Mouse (Mus musculus): Measurements from ENCODE around the gene Bmpr1b. TPM values are rescaled to one million over a fixed set of nuclear protein-coding genes. Genes with fewer than 3 reads are reported as not detected.

The Bmpr1b gene
- polyA plus RNA-seq, 1 experiment, result 0.25 TPM

- H3K27me3 ChIP-seq (ENCODE audit: control insufficient read depth, insufficient read depth, low read length, poor library complexity, severe bottlenecking), result no peaks in the 10 kb centered on the region
- no peak overlapping the region for H3K27ac ChIP-seq (ENCODE audit: insufficient read depth, low read length)
- H3K4me3 ChIP-seq (ENCODE audit: low read depth, low read length), result no peak overlapping the region
- no peaks in the 10 kb centered on the region for H3K36me3 ChIP-seq (ENCODE audit: control insufficient read depth, insufficient read depth, low read length, poor library complexity, severe bottlenecking)
- TF ChIP-seq CTCF (IDR thresholded peaks at IDR 0.05; ENCODE audit: low read depth, low read length), result no peak
- TF ChIP-seq EP300 (IDR thresholded peaks at IDR 0.05; ENCODE audit: insufficient read depth, low read depth, low read length), result no peak
- no peak for TF ChIP-seq POLR2A (IDR thresholded peaks at IDR 0.05; ENCODE audit: insufficient read depth, low read length)
- H3K4me1 ChIP-seq (ENCODE audit: control insufficient read depth, insufficient read depth, low read length), result no peaks in the 10 kb centered on the region
- H3K9me3 ChIP-seq (replicated peaks; ENCODE audit: control insufficient read depth, insufficient read depth, low read length, poor library complexity, severe bottlenecking), result no peaks in the 10 kb centered on the region
- H3K9ac ChIP-seq (ENCODE audit: low read depth, poor library complexity, severe bottlenecking), result no peak overlapping the region
Measured at GRCm38 (mm10) chr3:142019716-142020115, 149.5 kb downstream of the Bmpr1b start.

- TF ChIP-seq POLR2A (IDR thresholded peaks at IDR 0.05; ENCODE audit: insufficient read depth, low read length) (no peak), EP300 (IDR thresholded peaks at IDR 0.05; ENCODE audit: insufficient read depth, low read depth, low read length) (no peak), CTCF (IDR thresholded peaks at IDR 0.05; ENCODE audit: low read depth, low read length) (no peak)
- Histone ChIP-seq H3K9me3 (replicated peaks; ENCODE audit: control insufficient read depth, insufficient read depth, low read length, poor library complexity, severe bottlenecking) (no peaks in the 10 kb centered on the region), H3K27ac (ENCODE audit: insufficient read depth, low read length) (no peak overlapping the region), H3K4me1 (ENCODE audit: control insufficient read depth, insufficient read depth, low read length) (no peaks in the 10 kb centered on the region), H3K36me3 (ENCODE audit: control insufficient read depth, insufficient read depth, low read length, poor library complexity, severe bottlenecking) (no peaks in the 10 kb centered on the region), H3K9ac (ENCODE audit: low read depth, poor library complexity, severe bottlenecking) (no peak overlapping the region), H3K4me3 (ENCODE audit: low read depth, low read length) (no peak overlapping the region), H3K27me3 (ENCODE audit: control insufficient read depth, insufficient read depth, low read length, poor library complexity, severe bottlenecking) (no peaks in the 10 kb centered on the region; the same call in 1 of the 2 replicates)
Measured at GRCm38 (mm10) chr3:141984548-141984947, 184.7 kb downstream of the Bmpr1b start.

GRCm38 (mm10) chr3:141981613-141982432 is 187.4 kb downstream of the Bmpr1b start:
- Histone ChIP-seq H3K9me3 (replicated peaks; ENCODE audit: control insufficient read depth, insufficient read depth, low read length, poor library complexity, severe bottlenecking) (no peaks in the 10 kb centered on the region), H3K9ac (ENCODE audit: low read depth, poor library complexity, severe bottlenecking) (no peak overlapping the region), H3K4me1 (ENCODE audit: control insufficient read depth, insufficient read depth, low read length) (no peaks in the 10 kb centered on the region), H3K27me3 (ENCODE audit: control insufficient read depth, insufficient read depth, low read length, poor library complexity, severe bottlenecking) (no peaks in the 10 kb centered on the region; the same call in 1 of the 2 replicates), H3K4me3 (ENCODE audit: low read depth, low read length) (no peak overlapping the region), H3K36me3 (ENCODE audit: control insufficient read depth, insufficient read depth, low read length, poor library complexity, severe bottlenecking) (no peaks in the 10 kb centered on the region), H3K27ac (ENCODE audit: insufficient read depth, low read length) (no peak overlapping the region)
- TF ChIP-seq POLR2A (IDR thresholded peaks at IDR 0.05; ENCODE audit: insufficient read depth, low read length) (no peak), EP300 (IDR thresholded peaks at IDR 0.05; ENCODE audit: insufficient read depth, low read depth, low read length) (no peak), CTCF (IDR thresholded peaks at IDR 0.05; ENCODE audit: low read depth, low read length) (no peak)

- TF ChIP-seq EP300 (IDR thresholded peaks at IDR 0.05; ENCODE audit: insufficient read depth, low read depth, low read length) (no peak), POLR2A (IDR thresholded peaks at IDR 0.05; ENCODE audit: insufficient read depth, low read length) (no peak), CTCF (IDR thresholded peaks at IDR 0.05; ENCODE audit: low read depth, low read length) (no peak)
- H3K4me1 ChIP-seq (ENCODE audit: control insufficient read depth, insufficient read depth, low read length), result no peaks in the 10 kb centered on the region
- no peak overlapping the region for H3K27ac ChIP-seq (ENCODE audit: insufficient read depth, low read length)
- no peaks in the 10 kb centered on the region for H3K36me3 ChIP-seq (ENCODE audit: control insufficient read depth, insufficient read depth, low read length, poor library complexity, severe bottlenecking)
- no peaks in the 10 kb centered on the region for H3K27me3 ChIP-seq (ENCODE audit: control insufficient read depth, insufficient read depth, low read length, poor library complexity, severe bottlenecking)
- H3K4me3 ChIP-seq (ENCODE audit: low read depth, low read length), result no peak overlapping the region
- no peak overlapping the region for H3K9ac ChIP-seq (ENCODE audit: low read depth, poor library complexity, severe bottlenecking)
- H3K9me3 ChIP-seq (replicated peaks; ENCODE audit: control insufficient read depth, insufficient read depth, low read length, poor library complexity, severe bottlenecking), result no peaks in the 10 kb centered on the region
Measured at GRCm38 (mm10) chr3:141966244-141966643, 203.0 kb downstream of the Bmpr1b start.

GRCm38 (mm10) chr3:141952931-141953330 is 216.3 kb downstream of the Bmpr1b start:
- Histone ChIP-seq H3K36me3 (ENCODE audit: control insufficient read depth, insufficient read depth, low read length, poor library complexity, severe bottlenecking) (no peaks in the 10 kb centered on the region), H3K9me3 (replicated peaks; ENCODE audit: control insufficient read depth, insufficient read depth, low read length, poor library complexity, severe bottlenecking) (no peaks in the 10 kb centered on the region), H3K4me3 (ENCODE audit: low read depth, low read length) (no peak overlapping the region), H3K27ac (ENCODE audit: insufficient read depth, low read length) (no peak overlapping the region), H3K27me3 (ENCODE audit: control insufficient read depth, insufficient read depth, low read length, poor library complexity, severe bottlenecking) (no peaks in the 10 kb centered on the region), H3K4me1 (ENCODE audit: control insufficient read depth, insufficient read depth, low read length) (no peaks in the 10 kb centered on the region), H3K9ac (ENCODE audit: low read depth, poor library complexity, severe bottlenecking) (no peak overlapping the region)
- TF ChIP-seq EP300 (IDR thresholded peaks at IDR 0.05; ENCODE audit: insufficient read depth, low read depth, low read length) (no peak), CTCF (IDR thresholded peaks at IDR 0.05; ENCODE audit: low read depth, low read length) (no peak), POLR2A (IDR thresholded peaks at IDR 0.05; ENCODE audit: insufficient read depth, low read length) (no peak)

- Histone ChIP-seq H3K4me3 (ENCODE audit: low read depth, low read length) (no peak overlapping the region), H3K27ac (ENCODE audit: insufficient read depth, low read length) (no peak overlapping the region), H3K9ac (ENCODE audit: low read depth, poor library complexity, severe bottlenecking) (no peak overlapping the region), H3K9me3 (replicated peaks; ENCODE audit: control insufficient read depth, insufficient read depth, low read length, poor library complexity, severe bottlenecking) (no peaks in the 10 kb centered on the region), H3K4me1 (ENCODE audit: control insufficient read depth, insufficient read depth, low read length) (no peaks in the 10 kb centered on the region), H3K27me3 (ENCODE audit: control insufficient read depth, insufficient read depth, low read length, poor library complexity, severe bottlenecking) (no peaks in the 10 kb centered on the region), H3K36me3 (ENCODE audit: control insufficient read depth, insufficient read depth, low read length, poor library complexity, severe bottlenecking) (no peaks in the 10 kb centered on the region)
- TF ChIP-seq EP300 (IDR thresholded peaks at IDR 0.05; ENCODE audit: insufficient read depth, low read depth, low read length) (no peak), POLR2A (IDR thresholded peaks at IDR 0.05; ENCODE audit: insufficient read depth, low read length) (no peak)
Measured at GRCm38 (mm10) chr3:141950642-141951041, 218.6 kb downstream of the Bmpr1b start.

Data from ES-Bruce4 (cell line).